ENCODE assay signal across 9 mouse cellular contexts in genomic region chr7:80444401-80445249, GRCm38 (mm10). TPM values are rescaled to one million over a fixed set of nuclear protein-coding genes. Genes with fewer than 3 reads are reported as not detected.
DNase-seq lines count a peak whose midpoint lies in the region; ATAC-seq and TF ChIP-seq lines count a peak whose summit lies in the region.
"Had no signal": no experiment of that assay in that cellular context is flagged by ENCODE, and none has a peak within 500 bp of the region (broad histone marks: within the 10 kb centered on the region; RNA-seq: fewer than 3 reads in every experiment).

No protein-coding gene starts in this region.

- ATAC-seq in heart, embryonic 11.5 days (replicated peaks; ENCODE audit: insufficient number of reproducible peaks, low FRiP score, low TSS enrichment): peak; percentile 57
- peak; percentile 42 for ATAC-seq in liver, embryonic 16.5 days (ENCODE audit: low read depth)

- intact Hi-C loops in gastrocnemius, postnatal 36 days (cut with DNase I): loop anchor here (5.0 kb wide), 1 partner anchor 42 kb away; no protein-coding TSS in a partner anchor

- peak overlapping the region; percentile 85 for H3K27ac ChIP-seq in thymus, adult 2 months (ENCODE audit: control insufficient read depth, insufficient read depth, low read length)
- H3K27ac ChIP-seq in heart, embryonic 11.5 days (ENCODE audit: low read depth, low read length): peak overlapping the region; percentile 83
- peak overlapping the region; percentile 81 for H3K27ac ChIP-seq in liver, embryonic 16.5 days (ENCODE audit: low read length)
- H3K27ac ChIP-seq: limb, embryonic 15.5 days had no signal

- no peaks in the 10 kb centered on the region for H3K27me3 ChIP-seq in thymus, adult 2 months (ENCODE audit: control insufficient read depth, insufficient read depth, low read length)
- no peaks in the 10 kb centered on the region for H3K27me3 ChIP-seq in heart, embryonic 11.5 days (ENCODE audit: control insufficient read depth, insufficient read depth, low read length)
- H3K27me3 ChIP-seq in liver, embryonic 16.5 days (ENCODE audit: control insufficient read depth, insufficient read depth, low read depth, low read length): no peaks in the 10 kb centered on the region; the same call in 1 of the 2 replicates
- H3K27me3 ChIP-seq: limb, embryonic 15.5 days had no signal

- no peak overlapping the region for H3K4me3 ChIP-seq in thymus, adult 2 months (ENCODE audit: control insufficient read depth, insufficient read depth, low read length)
- no peak overlapping the region for H3K4me3 ChIP-seq in heart, embryonic 11.5 days (ENCODE audit: low read depth, low read length)
- no peak overlapping the region for H3K4me3 ChIP-seq in liver, embryonic 16.5 days (ENCODE audit: low read depth, low read length)
- H3K4me3 ChIP-seq: limb, embryonic 15.5 days had no signal

- H3K4me2 ChIP-seq in heart, embryonic 11.5 days: peak overlapping the region; percentile 24
- H3K4me2 ChIP-seq in liver, embryonic 16.5 days (ENCODE audit: low read depth, low read length): peak overlapping the region; percentile 46
- H3K4me2 ChIP-seq: limb, embryonic 15.5 days had no signal

- 25% methylated on average over 17 of the region's 17 CpGs for WGBS in thymus, adult 2 months
- WGBS in heart, embryonic 11.5 days (ENCODE audit: insufficient replicate concordance): 19% methylated on average over 17 of the region's 17 CpGs
- 27% methylated on average over 17 of the region's 17 CpGs for WGBS in liver, embryonic 16.5 days (ENCODE audit: insufficient replicate concordance)

- TF ChIP-seq CTCF in thymus, adult 2 months (IDR thresholded peaks at IDR 0.05; ENCODE audit: borderline replicate concordance, control insufficient read depth, extremely low read depth, insufficient read depth, low read length, poor library complexity): no peak

- no peaks in the 10 kb centered on the region for H3K9me3 ChIP-seq in heart, embryonic 11.5 days (replicated peaks; ENCODE audit: control insufficient read depth, low read length)
- no peaks in the 10 kb centered on the region for H3K9me3 ChIP-seq in liver, embryonic 16.5 days (replicated peaks; ENCODE audit: control insufficient read depth, low read length)
- H3K9me3 ChIP-seq: limb, embryonic 15.5 days had no signal

- DNase-seq in thymus, adult 2 months: peak; percentile 14
- no peak for DNase-seq in thymus, postnatal 10 days (ENCODE audit: low spot score in 2 of 2)
- peak; percentile 36 for DNase-seq in yolk sac, embryonic 10.5 days (ENCODE audit: low spot score)
- no peak for DNase-seq in gastrocnemius, postnatal 36 days
- DNase-seq in embryo, embryonic 10.5 days (ENCODE audit: low spot score): no peak
- no peak for DNase-seq in urinary bladder, adult 2 months (ENCODE audit: low spot score)

- peaks cover 33% of the 10 kb centered on the region for H3K4me1 ChIP-seq in thymus, adult 2 months (replicated peaks; ENCODE audit: control insufficient read depth, insufficient read depth, low read length)
- H3K4me1 ChIP-seq in heart, embryonic 11.5 days (ENCODE audit: control insufficient read depth, insufficient read depth, low read length): peaks cover 56% of the 10 kb centered on the region
- peaks cover 39% of the 10 kb centered on the region for H3K4me1 ChIP-seq in liver, embryonic 16.5 days (ENCODE audit: control insufficient read depth, low read depth, low read length)

- H3K36me3 ChIP-seq in thymus, adult 2 months (ENCODE audit: control insufficient read depth, insufficient read depth, low read length): no peaks in the 10 kb centered on the region
- H3K36me3 ChIP-seq in heart, embryonic 11.5 days (ENCODE audit: control insufficient read depth, insufficient read depth, low read length): no peaks in the 10 kb centered on the region
- no peaks in the 10 kb centered on the region for H3K36me3 ChIP-seq in liver, embryonic 16.5 days (ENCODE audit: control insufficient read depth, insufficient read depth)
- H3K36me3 ChIP-seq: limb, embryonic 15.5 days had no signal

- no peak for TF ChIP-seq POLR2A in thymus, adult 2 months (IDR thresholded peaks at IDR 0.05; ENCODE audit: control insufficient read depth, extremely low read depth, insufficient read depth, low read length, poor library complexity)

- peak overlapping the region; percentile 46; the same call in 1 of the 2 replicates for H3K9ac ChIP-seq in heart, embryonic 11.5 days (ENCODE audit: low read depth, low read length)
- H3K9ac ChIP-seq in liver, embryonic 16.5 days (ENCODE audit: low read depth, low read length): peak overlapping the region; percentile 16; the same call in 1 of the 2 replicates
- H3K9ac ChIP-seq: limb, embryonic 15.5 days had no signal

RNA-seq across cellular contexts. Expression of gene Furin, which starts 39.4 kb away (rescaled TPM):
- polyA plus RNA-seq in thymus, adult 2 months (2012; rRNA removed): 56.4 and 62.9 TPM in 2 replicates
- 16.0 and 23.5 TPM in 2 replicates for polyA plus RNA-seq in heart, embryonic 11.5 days (2014; fragmentation: Nextera tagmentation; extraction: Ambion mirVana)
- 5.6 and 6.2 TPM in 2 replicates for polyA plus RNA-seq in liver, embryonic 16.5 days (2015; fragmentation: Nextera tagmentation; extraction: Ambion mirVana)
- 10 to 100 TPM; 40.7 to 48.6 TPM for total RNA-seq in gastrocnemius, postnatal 36 days (2021)
- polyA plus RNA-seq in urinary bladder, adult 2 months (2012; rRNA removed): 25.3 and 40.7 TPM in 2 replicates

RNA-seq across cellular contexts. Expression of gene Fes, which starts 56.9 kb away (rescaled TPM):
- 21.6 and 27.3 TPM in 2 replicates for polyA plus RNA-seq in thymus, adult 2 months (2012; rRNA removed)
- 4.7 and 7.1 TPM in 2 replicates for polyA plus RNA-seq in heart, embryonic 11.5 days (2014; fragmentation: Nextera tagmentation; extraction: Ambion mirVana)
- polyA plus RNA-seq in liver, embryonic 16.5 days (2015; fragmentation: Nextera tagmentation; extraction: Ambion mirVana): 16.5 and 18.2 TPM in 2 replicates
- total RNA-seq in gastrocnemius, postnatal 36 days (2021): 1 to 10 TPM; 3.5 to 5.2 TPM
- polyA plus RNA-seq in urinary bladder, adult 2 months (2012; rRNA removed): 22.6 and 24.0 TPM in 2 replicates

Comparison
In these comparisons a context has a peak if more than half of its experiments do, and no peak if none do; other contexts are left out.
1. DNase-seq: peak in thymus, adult 2 months (single experiment) and yolk sac, embryonic 10.5 days (single experiment); none in thymus, postnatal 10 days (0 of 2), gastrocnemius, postnatal 36 days (0 of 2), embryo, embryonic 10.5 days (single experiment) and urinary bladder, adult 2 months (single experiment).
2. Peak in every context shown above with its lines, with median percentiles within 50 percentile points of each other: H3K27ac ChIP-seq.